Mouse (Mus musculus) heart, embryonic 15.5 days (tissue): ENCODE results near the gene Tkfc. TPM values are rescaled to one million over a fixed set of nuclear protein-coding genes. Genes with fewer than 3 reads are reported as not detected.

Source experiments
- ATAC-seq: fragments of 200-750 bp; cut with Nextera tagmentation; replicated peaks from 2 replicates; pipeline ENCODE4 v1.8.0; 2017; ENCODE audit warnings: low read depth, moderate TSS enrichment; ENCODE audit not compliant: insufficient number of reproducible peaks, insufficient read depth, low FRiP score
- H3K27ac ChIP-seq: fragments of 300-500 bp; sonication (generic); 2 replicates; pipeline ENCODE4 v1.5.1; 2015; ENCODE audit warnings: mild to moderate bottlenecking, inconsistent platforms
- H3K27me3 ChIP-seq: fragments of 300-500 bp; sonication (generic); 2 replicates; pipeline ENCODE4 v1.6.1; 2015; ENCODE audit warnings: inconsistent platforms
- H3K36me3 ChIP-seq: fragments of 300-500 bp; sonication (generic); 2 replicates; pipeline ENCODE4 v1.6.1; 2015; ENCODE audit warnings: mild to moderate bottlenecking, inconsistent platforms
- H3K4me1 ChIP-seq: fragments of 300-500 bp; sonication (generic); replicated peaks from 2 replicates; pipeline ENCODE4 v1.6.1; 2015; ENCODE audit warnings: inconsistent platforms
- H3K4me2 ChIP-seq: fragments of 300-500 bp; sonication (generic); 2 replicates; pipeline ENCODE4 v1.6.1; 2015; ENCODE audit warnings: inconsistent platforms, mild to moderate bottlenecking, moderate library complexity
- H3K4me3 ChIP-seq: fragments of 300-500 bp; sonication (generic); 2 replicates; pipeline ENCODE4 v1.5.1; 2015; ENCODE audit warnings: mild to moderate bottlenecking, inconsistent platforms
- H3K9ac ChIP-seq: fragments of 300-500 bp; sonication (generic); 2 replicates; pipeline ENCODE4 v1.6.1; 2015; ENCODE audit warnings: mild to moderate bottlenecking, inconsistent platforms
- H3K9me3 ChIP-seq: fragments of 300-500 bp; sonication (generic); replicated peaks from 2 replicates; pipeline ENCODE4 v1.6.1; 2016; ENCODE audit warnings: inconsistent platforms
- WGBS: fragments of 180-500 bp; shearing (Covaris S2); methylation state at CpG from one replicate; pipeline ENCODE4 v1.1.7; 2015; ENCODE audit warnings: mixed read lengths; 5-methylcytosine and 5-hydroxymethylcytosine counted together
- polyA plus RNA-seq: library from polyadenylated mRNA; unstranded; fragments of >200 nt; fragmentation: Nextera tagmentation; extraction: Ambion mirVana; gene quantifications from 2 replicates; pipeline ENCODE4 v1.2.1, GENCODE M21; 2015

The Tkfc gene
- polyA plus RNA-seq, 1 experiment from 2014 or later, result 8.5 TPM

DNA sequence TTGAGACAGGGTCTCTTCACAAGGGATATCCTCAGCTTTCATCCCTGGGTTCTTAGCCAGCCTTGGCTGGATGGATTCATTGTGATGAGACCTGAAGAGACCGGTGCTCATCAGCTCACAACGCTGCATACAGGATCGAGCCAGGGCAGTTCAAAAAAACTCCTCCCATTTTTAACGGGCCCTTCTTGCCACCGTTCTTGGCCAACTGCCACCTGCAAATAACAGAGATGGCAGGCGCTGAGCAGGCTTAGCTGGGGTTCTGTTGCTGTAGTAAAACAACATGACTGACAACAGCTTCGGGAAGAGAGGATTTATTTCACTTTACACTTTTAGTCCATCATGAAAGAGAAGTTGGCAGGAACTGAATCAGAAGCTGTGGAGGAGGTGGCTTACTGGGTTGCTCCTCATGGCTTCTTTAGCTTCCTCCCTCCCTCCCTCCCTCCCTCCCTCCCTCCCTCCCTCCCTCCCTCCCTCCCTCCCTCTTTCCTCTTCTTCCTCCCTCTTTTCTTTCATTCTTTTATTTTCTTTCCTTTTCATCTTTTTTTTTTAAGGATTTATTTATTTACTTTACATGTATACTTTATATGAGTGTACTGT, 21.8 kb downstream of the Tkfc start:
- 35% methylated on average over 7 of the region's 7 CpGs for WGBS

GRCm38 (mm10) chr19:10581984-10582383, 23.5 kb downstream of the Tkfc start:
- Histone ChIP-seq H3K4me2 (no peak overlapping the region), H3K9me3 (no peaks in the 10 kb centered on the region), H3K9ac (no peak overlapping the region), H3K4me3 (no peak overlapping the region), H3K36me3 (peaks cover 6% of the 10 kb centered on the region; the same call in 1 of the 2 replicates), H3K27ac (no peak overlapping the region), H3K4me1 (peaks cover 10% of the 10 kb centered on the region), H3K27me3 (no peaks in the 10 kb centered on the region)
- no peak for ATAC-seq
- 82% methylated on average over 6 of the region's 6 CpGs for WGBS

More for the DNA sequence above, 21.8 kb downstream of the Tkfc start:
- ATAC-seq, result no peak
- H3K27ac ChIP-seq, result no peak overlapping the region; the same call in 1 of the 2 replicates
- H3K4me2 ChIP-seq, result no peak overlapping the region
- H3K27me3 ChIP-seq, result no peaks in the 10 kb centered on the region
- H3K4me3 ChIP-seq, result no peak overlapping the region
- no peaks in the 10 kb centered on the region for H3K9me3 ChIP-seq
- H3K36me3 ChIP-seq, result peaks cover 16% of the 10 kb centered on the region
- H3K4me1 ChIP-seq, result peaks cover 4% of the 10 kb centered on the region
- H3K9ac ChIP-seq, result no peak overlapping the region

- ATAC-seq, result no peak
- 75% methylated on average over 3 of the region's 3 CpGs for WGBS
- no peak overlapping the region for H3K27ac ChIP-seq
- no peaks in the 10 kb centered on the region for H3K27me3 ChIP-seq
- peaks cover 6% of the 10 kb centered on the region; the same call in 1 of the 2 replicates for H3K36me3 ChIP-seq
- no peak overlapping the region for H3K9ac ChIP-seq
- no peaks in the 10 kb centered on the region for H3K9me3 ChIP-seq
- no peak overlapping the region for H3K4me3 ChIP-seq
- H3K4me2 ChIP-seq, result no peak overlapping the region
- peaks cover 15% of the 10 kb centered on the region for H3K4me1 ChIP-seq
Observed at GRCm38 (mm10) chr19:10580761-10581160, 24.7 kb downstream of the Tkfc start.

DNA sequence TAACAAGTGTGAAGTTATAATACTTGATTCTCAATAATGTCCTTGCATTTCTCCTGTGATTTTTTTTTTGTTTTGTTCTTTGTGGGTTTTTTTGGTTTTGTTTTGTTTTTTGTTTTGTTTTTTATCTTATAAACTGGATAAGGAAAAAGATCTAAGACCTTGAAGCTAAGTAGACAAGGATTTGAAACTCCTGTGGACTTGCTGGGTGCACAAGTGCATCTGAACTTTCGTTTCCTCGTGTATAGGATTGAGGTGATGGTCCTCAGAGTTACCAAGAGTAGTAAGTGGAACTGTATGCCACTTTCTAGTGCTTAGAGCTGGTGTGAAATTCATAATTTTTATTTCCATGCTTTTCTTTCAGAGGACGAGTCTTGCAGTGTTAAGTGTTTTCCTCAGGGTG, 25.4 kb downstream of the Tkfc start:
- H3K9ac ChIP-seq, result no peak overlapping the region
- peaks cover 15% of the 10 kb centered on the region for H3K4me1 ChIP-seq
- no peak for ATAC-seq
- no peak overlapping the region for H3K27ac ChIP-seq
- H3K27me3 ChIP-seq, result no peaks in the 10 kb centered on the region
- H3K4me2 ChIP-seq, result no peak overlapping the region
- H3K36me3 ChIP-seq, result peaks cover 8% of the 10 kb centered on the region; the same call in 1 of the 2 replicates
- 76% methylated on average over 3 of the region's 3 CpGs for WGBS
- H3K4me3 ChIP-seq, result no peak overlapping the region
- no peaks in the 10 kb centered on the region for H3K9me3 ChIP-seq

- no peaks in the 10 kb centered on the region for H3K27me3 ChIP-seq
- H3K4me2 ChIP-seq, result peak within 1 kb of the TSS; percentile 82
- H3K9me3 ChIP-seq, result no peaks in the 10 kb centered on the region
- WGBS, result under 1% methylated on average over 44 of the region's 44 CpGs
- peak; percentile 91 for ATAC-seq
- peaks cover 35% of the 10 kb centered on the region for H3K36me3 ChIP-seq
- H3K4me3 ChIP-seq, result peak within 1 kb of the TSS; percentile 73
- peak within 1 kb of the TSS; percentile 92 for H3K27ac ChIP-seq
- H3K9ac ChIP-seq, result peak within 1 kb of the TSS; percentile 83
- H3K4me1 ChIP-seq, result peaks cover 15% of the 10 kb centered on the region
Observed at GRCm38 (mm10) chr19:10576690-10577561, 28.5 kb downstream of the Tkfc start, which contains the start of the genes Cyb561a3 and Tmem138. Gene Cyb561a3, plus strand, starts transcription at chr19:10577172. Gene Tmem138, minus strand, starts transcription at chr19:10577362.

- H3K9ac ChIP-seq, result no peak overlapping the region
Observed at GRCm38 (mm10) chr19:10569627-10570026, 35.8 kb downstream of the Tkfc start.

GRCm38 (mm10) chr19:10565217-10565616, 40.2 kb downstream of the Tkfc start:
- Histone ChIP-seq H3K27me3 (no peaks in the 10 kb centered on the region), H3K4me2 (no peak overlapping the region)

More at GRCm38 (mm10) chr19:10569627-10570026, 35.8 kb downstream of the Tkfc start:
- H3K27ac ChIP-seq, result no peak overlapping the region
- H3K4me1 ChIP-seq, result no peaks in the 10 kb centered on the region
- WGBS, result 90% methylated on average over 6 of the region's 6 CpGs
- no peak for ATAC-seq
- peaks cover 43% of the 10 kb centered on the region for H3K36me3 ChIP-seq
- no peak overlapping the region for H3K4me3 ChIP-seq
- no peaks in the 10 kb centered on the region for H3K27me3 ChIP-seq
- no peak overlapping the region for H3K4me2 ChIP-seq
- no peaks in the 10 kb centered on the region for H3K9me3 ChIP-seq

GRCm38 (mm10) chr19:10564278-10564677, 41.2 kb downstream of the Tkfc start:
- H3K4me2 ChIP-seq, result no peak overlapping the region
- no peak overlapping the region for H3K27ac ChIP-seq
- no peak for ATAC-seq
- H3K36me3 ChIP-seq, result no peaks in the 10 kb centered on the region
- no peaks in the 10 kb centered on the region for H3K9me3 ChIP-seq
- H3K4me1 ChIP-seq, result peaks cover 12% of the 10 kb centered on the region
- H3K9ac ChIP-seq, result no peak overlapping the region
- no peak overlapping the region for H3K4me3 ChIP-seq
- no peaks in the 10 kb centered on the region for H3K27me3 ChIP-seq
- WGBS, result 78% methylated on average over 6 of the region's 6 CpGs

More at GRCm38 (mm10) chr19:10565217-10565616, 40.2 kb downstream of the Tkfc start:
- Histone ChIP-seq H3K4me3 (no peak overlapping the region), H3K36me3 (0 out of 2 replicates have a peak, but pooled peaks cover 7% of the 10 kb centered on the region), H3K4me1 (peaks cover 12% of the 10 kb centered on the region), H3K9me3 (no peaks in the 10 kb centered on the region), H3K9ac (no peak overlapping the region), H3K27ac (peak overlapping the region; percentile 25; the same call in 1 of the 2 replicates)
- no peak for ATAC-seq
- 57% methylated on average over 4 of the region's 4 CpGs for WGBS

- WGBS, result 55% methylated on average over 5 of the region's 5 CpGs
- no peaks in the 10 kb centered on the region for H3K27me3 ChIP-seq
- no peak overlapping the region for H3K9ac ChIP-seq
- peaks cover 12% of the 10 kb centered on the region for H3K4me1 ChIP-seq
- peak overlapping the region; percentile 90 for H3K27ac ChIP-seq
- no peaks in the 10 kb centered on the region for H3K9me3 ChIP-seq
- H3K4me3 ChIP-seq, result no peak overlapping the region
- H3K4me2 ChIP-seq, result no peak overlapping the region
- no peak for ATAC-seq
- H3K36me3 ChIP-seq, result no peaks in the 10 kb centered on the region
Observed at GRCm38 (mm10) chr19:10562351-10562750, 43.1 kb downstream of the Tkfc start.

DNA sequence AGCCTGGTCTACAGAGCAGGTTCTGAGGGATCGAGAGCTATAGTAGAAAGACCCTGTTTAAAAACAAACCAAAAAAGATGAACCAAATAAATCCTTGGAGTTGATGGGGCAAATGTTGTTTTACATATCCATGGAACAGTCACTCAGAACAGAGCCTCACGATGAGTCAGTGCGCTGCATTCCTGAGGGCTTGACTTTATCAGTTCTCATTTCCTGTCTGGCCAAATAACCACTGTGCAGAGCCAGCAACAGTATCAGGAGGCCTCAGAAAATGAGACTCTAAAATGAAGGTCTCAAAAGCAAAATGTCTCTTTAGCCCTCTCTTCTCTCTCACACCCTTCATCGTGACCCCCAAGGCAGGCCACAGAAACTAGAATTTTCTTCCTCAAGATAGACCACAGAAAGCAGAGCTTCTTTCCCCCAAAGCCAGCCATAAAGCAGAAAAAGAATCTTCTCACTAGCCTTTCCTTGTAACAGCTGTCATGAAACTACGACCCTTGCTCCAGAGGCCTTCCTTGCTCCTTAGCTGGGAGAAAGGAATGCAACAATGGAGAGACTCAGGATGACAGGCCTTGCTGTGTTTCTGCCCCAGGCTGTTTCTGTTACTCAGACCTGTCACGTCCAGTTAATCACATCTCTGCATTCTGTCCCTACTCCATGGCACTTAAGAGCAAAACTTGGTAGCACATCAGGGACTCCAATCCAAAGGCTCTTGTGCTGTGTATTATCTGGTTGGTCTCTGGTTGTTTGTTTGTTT, 43.7 kb downstream of the Tkfc start:
- no peak overlapping the region for H3K4me2 ChIP-seq
- peak; percentile 88 for ATAC-seq
- H3K36me3 ChIP-seq, result no peaks in the 10 kb centered on the region
- no peaks in the 10 kb centered on the region for H3K9me3 ChIP-seq
- H3K4me3 ChIP-seq, result no peak overlapping the region
- no peaks in the 10 kb centered on the region for H3K27me3 ChIP-seq
- 31% methylated on average over 6 of the region's 6 CpGs for WGBS
- peak overlapping the region; percentile 90 for H3K27ac ChIP-seq
- H3K9ac ChIP-seq, result no peak overlapping the region
- peaks cover 12% of the 10 kb centered on the region for H3K4me1 ChIP-seq

DNA sequence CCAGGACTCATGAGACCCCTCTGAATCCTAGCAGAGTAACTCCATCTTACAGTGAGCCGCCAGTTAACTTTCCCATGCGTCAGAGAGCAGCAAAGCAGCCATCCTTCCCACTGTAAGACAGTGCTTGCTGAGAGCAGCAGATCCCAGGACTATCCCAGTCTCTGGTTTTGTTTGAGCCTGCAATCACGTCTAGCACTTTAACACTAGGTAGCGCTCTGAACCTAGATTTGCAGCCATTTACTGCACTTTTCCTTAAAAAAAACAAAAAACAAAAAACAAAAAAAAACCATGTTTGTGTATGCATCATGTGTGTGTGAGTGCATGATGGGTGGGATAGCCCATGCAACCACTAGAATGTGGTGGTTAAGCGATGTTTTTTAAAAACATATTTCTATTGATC, 45.3 kb downstream of the Tkfc start:
- peaks cover 21% of the 10 kb centered on the region for H3K4me1 ChIP-seq
- H3K9ac ChIP-seq, result no peak overlapping the region
- H3K9me3 ChIP-seq, result no peaks in the 10 kb centered on the region
- no peak for ATAC-seq
- H3K27ac ChIP-seq, result no peak overlapping the region
- H3K36me3 ChIP-seq, result no peaks in the 10 kb centered on the region
- WGBS, result 36% methylated on average over 5 of the region's 5 CpGs
- H3K4me2 ChIP-seq, result no peak overlapping the region
- no peaks in the 10 kb centered on the region for H3K27me3 ChIP-seq
- no peak overlapping the region for H3K4me3 ChIP-seq
